Mouse (Mus musculus) mature B cell (primary cell): ENCODE results near the gene Gm10642.

Experiments
- in situ Hi-C: fragments of 300-500 bp; cut with MboI; formaldehyde crosslinking; loops from 2 replicates; pipeline ENCODE4 v1.14.3; 2019

The Gm10642 gene

DNA sequence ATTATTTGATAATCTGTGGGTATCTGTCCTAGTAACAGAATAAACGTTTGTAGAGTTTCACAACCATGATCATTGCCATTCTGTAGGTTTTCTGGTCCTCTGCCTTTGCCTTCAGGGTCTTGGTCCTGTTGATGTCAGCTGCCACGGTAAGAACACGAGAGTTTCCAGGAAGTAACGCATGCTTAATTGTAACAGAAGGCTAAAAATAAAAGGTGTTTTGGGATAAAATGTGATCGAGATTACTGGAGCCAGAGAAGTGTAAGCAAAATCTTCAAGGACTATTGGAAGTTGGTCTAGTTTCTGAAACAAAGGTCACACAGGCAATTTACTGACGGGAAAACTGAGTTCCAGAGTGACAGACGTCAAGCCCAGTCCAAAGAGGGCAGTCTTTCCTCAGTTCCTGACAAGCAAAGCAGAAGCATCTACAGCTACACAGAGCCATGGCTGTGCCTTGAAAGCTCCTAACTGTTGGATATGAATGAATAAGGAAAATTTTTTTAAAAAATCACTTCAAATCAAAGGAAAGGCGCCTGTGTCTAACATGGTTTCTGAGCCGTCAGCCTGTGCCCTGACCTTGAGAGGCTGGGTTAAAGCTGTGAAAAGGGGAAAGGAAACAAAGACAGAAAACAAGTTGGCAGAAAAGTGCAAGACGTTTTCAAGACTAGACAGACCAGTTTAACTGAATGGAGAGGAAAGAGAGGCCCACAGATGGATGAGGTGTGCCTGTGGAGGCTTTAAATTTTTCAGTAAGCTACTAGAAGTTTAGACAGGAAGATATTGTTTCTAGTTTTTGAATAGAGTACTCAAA, 15.9 kb downstream of the Gm10642 start:
- in situ Hi-C loops = loop anchor here (25.0 kb wide), 1 partner anchor 390 kb away; no protein-coding TSS in a partner anchor

- in situ Hi-C loops = loop anchor here (25.0 kb wide), 1 partner anchor 389 kb away; no protein-coding TSS in a partner anchor
Observed at GRCm38 (mm10) chr9:70673656-70674055, 17.6 kb downstream of the Gm10642 start.

DNA sequence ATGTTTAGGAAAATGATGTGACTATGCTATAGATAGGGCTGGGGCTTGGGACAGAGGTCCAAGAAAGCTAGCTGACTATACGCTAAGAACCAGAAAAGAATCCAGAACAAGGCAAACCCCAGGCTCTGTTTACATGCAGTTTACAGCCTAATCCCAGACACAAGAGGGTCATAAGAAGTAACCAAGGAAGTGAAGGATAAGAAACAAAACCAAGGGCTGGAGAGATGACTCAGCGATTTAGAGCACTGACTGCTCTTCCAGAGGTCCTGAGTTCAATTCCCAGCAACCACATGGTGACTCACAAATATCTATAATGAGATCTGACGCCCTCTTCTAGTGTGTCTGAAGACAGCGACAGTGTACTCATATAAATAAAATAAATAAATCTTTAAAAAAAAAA, 19.1 kb downstream of the Gm10642 start:
- in situ Hi-C loops = no loop called here

DNA sequence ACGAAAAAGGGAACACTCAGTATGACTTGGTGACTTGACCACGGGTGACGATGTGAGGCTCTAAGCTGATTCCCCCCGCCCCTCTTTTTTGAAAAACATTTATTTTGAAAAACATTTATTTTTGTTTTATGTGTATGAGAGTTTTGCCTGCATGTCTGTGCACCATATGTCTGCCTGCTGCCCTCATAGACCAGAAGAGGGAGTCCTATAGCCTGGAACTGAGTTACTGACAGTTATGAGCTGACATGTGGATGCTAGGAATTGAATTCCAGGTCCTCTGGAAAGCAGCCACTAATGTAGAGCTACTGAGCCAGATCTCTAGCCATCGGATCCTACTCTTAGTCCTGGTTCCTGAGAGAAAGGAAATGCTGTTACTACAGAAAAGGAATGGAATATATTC, 19.9 kb downstream of the Gm10642 start:
- in situ Hi-C loops = no loop called here

GRCm38 (mm10) chr9:70678682-70679131, 22.7 kb downstream of the Gm10642 start, which contains the start of gene Adam10:
TSS of gene Adam10 (plus strand) at chr9:70678997.
- in situ Hi-C loops = no loop called here

GRCm38 (mm10) chr9:70679132-70680091, 23.4 kb downstream of the Gm10642 start:
- in situ Hi-C loops = no loop called here

DNA sequence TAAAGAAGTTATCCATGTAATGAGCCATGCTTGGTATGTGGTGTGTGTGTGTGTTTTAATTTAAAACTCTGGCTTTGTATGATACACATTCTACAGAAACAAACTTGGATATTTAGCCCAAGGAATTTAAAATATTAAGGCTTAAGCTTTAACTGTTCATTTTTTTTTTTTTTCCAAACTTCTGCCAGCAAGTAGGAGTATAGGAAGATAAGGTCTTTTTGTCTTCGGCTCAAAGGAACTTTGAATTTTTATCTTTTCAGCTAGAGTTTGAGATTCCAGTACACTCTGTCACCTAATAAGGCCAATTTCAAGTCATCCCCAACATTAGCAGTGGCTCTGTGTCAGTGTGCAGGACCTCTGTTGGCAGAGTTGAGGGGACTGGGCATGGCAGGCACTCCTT, 26.2 kb downstream of the Gm10642 start:
- in situ Hi-C loops = no loop called here

- in situ Hi-C loops = no loop called here
Observed at GRCm38 (mm10) chr9:70688301-70688968, 32.4 kb downstream of the Gm10642 start.

- in situ Hi-C loops = no loop called here
Observed at GRCm38 (mm10) chr9:70689926-70690325, 33.9 kb downstream of the Gm10642 start.

DNA sequence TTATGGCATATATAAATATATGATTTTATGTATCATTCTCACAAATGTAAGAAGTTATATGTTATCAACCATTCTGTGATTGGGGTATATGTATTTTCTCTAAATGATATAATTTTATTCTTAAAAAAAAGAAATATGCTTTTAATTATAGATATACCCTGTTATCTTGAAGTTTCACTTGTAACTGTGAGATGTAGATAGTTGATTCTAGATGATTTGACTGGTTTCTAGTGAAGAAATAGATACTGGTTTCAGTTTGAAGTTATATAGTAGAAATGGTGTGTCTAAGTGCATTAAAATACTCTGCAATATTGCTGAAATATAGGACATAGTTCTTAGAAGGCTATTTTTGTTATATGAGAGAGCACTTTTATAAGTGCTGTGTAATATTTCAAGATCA, 34.5 kb downstream of the Gm10642 start:
- in situ Hi-C loops = no loop called here

DNA sequence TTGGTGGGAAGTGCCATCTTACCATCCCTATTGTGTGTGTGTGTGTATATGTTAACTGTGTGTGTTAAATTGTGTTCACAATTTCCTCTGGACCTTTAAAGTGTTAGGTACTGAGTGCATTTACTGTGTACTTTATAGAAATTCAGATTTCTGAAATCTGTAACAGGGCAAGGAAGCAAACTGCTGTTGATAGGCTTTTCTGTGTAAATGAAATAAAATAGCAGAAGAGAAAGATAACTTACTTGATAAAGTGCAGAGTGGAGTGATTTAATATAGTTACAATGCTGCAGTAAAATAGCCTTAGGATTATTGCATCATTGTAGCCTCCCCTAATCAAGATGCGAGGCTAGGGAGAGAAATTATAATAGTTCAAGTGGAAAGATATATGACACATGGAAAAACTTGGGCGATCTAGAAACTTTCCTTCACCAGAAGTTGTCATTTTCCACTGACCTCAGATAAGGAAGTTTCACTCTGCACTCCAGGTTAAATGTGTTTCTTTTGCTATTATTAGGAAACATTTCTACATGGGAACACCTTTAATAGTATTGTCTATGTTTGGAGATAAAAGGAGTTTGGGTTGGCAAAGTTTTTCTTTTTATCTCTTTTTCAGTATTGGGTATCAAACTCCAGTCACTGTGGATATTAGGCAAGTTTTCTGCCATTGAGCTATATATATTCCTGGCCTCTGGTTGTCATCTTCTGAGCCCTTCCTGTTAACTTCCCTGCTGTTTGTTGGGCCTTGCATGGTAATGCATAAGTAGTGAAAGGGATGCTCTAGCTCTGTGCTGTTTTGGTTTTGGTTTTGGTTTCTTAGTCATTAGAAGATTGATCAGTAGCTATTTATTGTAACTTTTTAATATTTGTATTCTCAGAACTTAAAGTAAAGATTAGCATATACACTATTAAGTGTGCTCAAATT, 36.0 kb downstream of the Gm10642 start:
- in situ Hi-C loops = no loop called here

DNA sequence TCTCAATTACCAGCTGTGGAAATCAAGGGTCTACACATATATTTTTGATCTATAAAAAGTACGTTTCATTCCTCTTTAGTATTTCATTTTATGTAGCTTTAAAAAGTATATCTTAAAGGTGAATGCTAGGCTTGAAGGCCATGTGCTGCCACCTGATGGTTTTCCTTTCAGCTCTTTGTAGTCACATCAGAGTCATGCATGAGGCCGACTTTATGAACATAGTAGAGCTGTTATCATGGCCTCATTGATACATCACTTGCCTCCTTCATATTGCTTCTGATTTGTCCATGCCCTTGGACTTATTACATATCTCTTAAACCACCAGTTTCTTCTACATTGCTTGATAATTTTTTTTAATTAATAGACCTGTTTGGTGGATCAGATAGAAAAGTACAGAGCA, 39.7 kb downstream of the Gm10642 start:
- in situ Hi-C loops = no loop called here

DNA sequence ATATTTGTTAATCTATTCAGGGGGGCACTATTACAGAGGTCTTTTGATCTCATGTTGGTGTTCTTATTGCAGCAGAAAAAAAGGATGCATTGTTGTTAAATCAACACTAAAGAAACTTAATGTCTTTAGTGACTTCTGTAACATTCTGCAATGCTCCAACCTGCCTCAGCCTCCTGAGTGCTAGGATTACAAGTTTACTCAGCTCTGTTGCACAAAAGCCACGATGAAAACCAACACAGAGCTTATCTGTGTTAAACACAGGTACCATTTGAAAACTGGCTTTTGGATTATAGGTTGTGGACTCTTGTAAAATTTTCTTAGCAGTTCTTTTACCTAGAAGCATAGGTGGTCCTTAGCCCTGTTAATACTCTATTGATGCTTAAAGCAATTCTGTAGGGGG, 42.0 kb downstream of the Gm10642 start:
- in situ Hi-C loops = no loop called here

GRCm38 (mm10) chr9:70703597-70704203, 47.6 kb downstream of the Gm10642 start:
- in situ Hi-C loops = no loop called here

DNA sequence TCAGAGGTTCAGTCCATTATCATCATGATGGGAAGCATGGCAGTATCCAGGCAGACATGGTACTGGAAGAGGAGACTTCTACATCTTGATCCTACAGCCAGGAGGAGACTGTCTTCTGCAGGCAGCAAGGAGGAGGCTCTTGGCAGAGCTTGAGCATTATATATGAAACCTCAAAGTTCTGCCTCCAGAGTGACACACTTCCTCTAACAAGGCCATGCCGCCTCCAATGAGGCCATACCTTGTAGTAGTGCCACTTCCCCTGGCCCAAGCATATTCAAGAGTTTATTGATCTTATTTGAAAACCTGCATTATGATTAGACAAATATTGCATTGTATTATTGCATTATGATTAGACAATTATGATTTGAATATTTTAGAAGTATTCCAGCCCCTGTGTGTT, 50.4 kb downstream of the Gm10642 start:
- in situ Hi-C loops = no loop called here
